Mouse (Mus musculus) right cerebral cortex, postnatal 10 days (tissue): ENCODE results near the gene Herc4.
A peak's percentile ranks its signal among the peaks of the same experiment; 100 is the strongest.

Source experiments
- DNase-seq, 2 experiments: peaks; one replicate each; pipeline ENCODE4 v3.0.0; 2021; ENCODE audit warnings: low spot score in 2 of 2

Herc4 gene

DNA sequence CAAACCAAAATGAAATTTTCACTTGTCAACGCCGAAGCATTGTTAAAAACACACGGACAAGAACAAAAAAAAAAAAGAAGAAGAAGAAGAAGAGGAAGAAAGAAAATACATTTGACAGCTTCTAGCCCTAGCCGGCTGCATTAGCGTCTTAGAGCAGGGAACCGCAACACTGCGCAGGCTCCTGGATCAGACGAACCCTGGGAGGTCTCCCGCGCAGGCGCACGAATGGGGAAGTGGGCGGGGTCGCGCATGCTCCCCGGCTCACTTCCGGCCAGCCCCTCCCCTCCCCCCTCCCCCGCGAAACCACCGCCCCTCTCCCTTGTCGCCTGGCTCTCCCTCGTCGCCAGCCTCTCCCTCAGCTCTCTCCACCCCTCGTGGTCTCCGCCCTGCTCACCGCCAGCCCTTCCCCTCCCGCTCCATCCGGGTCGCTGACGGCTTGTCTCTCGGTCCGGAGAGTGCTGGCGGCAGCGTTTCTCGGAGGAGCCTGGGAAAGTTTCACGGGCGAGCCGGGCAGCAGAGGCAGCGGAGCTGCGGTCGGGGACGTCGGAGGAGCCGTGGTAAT is at the start of gene Herc4:
TSS of gene Herc4 (plus strand) at position 318 of the 562 bp plus-strand sequence.
- DNase-seq: peak; percentile 97 to 98

DNA sequence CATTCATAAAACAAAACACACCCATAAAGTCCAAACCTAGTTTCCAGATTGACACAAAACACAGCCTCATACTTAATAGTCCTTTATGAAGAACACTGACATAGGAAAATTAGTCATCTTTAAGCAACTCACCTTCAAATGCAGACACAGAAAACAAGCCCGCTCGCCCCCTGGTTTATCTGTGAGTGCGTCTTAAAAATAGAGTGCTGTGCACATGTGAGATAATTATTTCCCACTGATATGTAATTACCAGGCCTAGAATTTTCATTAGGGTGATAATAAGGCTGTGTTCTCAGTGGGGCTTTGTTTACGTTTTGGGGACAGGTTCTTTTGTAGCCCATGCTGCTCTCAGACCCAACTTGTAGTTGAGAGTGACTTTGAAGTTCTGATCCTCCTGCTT is 44.6 kb upstream of the Herc4 start:
- no peak for DNase-seq

DNA sequence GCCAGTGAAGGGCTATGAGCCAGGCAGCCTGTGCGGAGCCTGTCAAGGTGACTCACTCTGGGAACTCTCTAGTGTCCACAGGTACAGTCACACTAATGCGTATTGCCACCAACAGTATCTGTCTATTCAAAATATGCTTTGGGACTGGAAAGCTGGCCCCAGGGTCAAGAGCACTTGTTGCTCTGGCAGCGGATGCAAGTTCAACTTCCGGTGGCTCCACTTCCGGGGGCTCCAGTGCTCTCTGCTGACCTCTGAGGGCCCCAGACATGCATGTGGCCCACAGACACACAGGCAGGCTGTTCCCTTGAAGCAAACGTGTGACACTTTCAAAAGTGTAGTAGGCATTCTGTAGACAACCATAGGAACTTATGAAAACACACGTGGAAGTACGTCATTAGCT is 42.1 kb upstream of the Herc4 start:
- no peak for DNase-seq

DNA sequence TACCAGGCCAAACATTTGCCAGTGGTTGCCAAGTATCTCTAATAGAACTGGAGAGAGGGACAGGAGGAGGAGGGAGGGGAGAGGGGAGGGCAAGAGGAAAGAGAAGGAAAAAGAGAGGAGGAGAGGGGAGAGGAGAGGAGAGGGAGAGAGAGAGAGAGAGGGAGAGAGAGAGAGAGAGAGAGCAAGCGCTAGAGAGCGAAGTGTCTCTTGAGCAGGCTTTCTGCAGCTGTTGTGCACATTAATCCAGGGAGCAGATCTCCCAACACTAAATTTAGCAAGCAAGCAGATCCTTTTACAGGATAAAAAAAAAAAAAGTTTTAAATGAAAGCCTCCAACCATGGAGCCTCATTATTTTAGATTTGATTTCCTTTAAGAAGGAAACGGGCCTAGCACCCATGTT is 40.6 kb upstream of the Herc4 start:
- no peak for DNase-seq

DNA sequence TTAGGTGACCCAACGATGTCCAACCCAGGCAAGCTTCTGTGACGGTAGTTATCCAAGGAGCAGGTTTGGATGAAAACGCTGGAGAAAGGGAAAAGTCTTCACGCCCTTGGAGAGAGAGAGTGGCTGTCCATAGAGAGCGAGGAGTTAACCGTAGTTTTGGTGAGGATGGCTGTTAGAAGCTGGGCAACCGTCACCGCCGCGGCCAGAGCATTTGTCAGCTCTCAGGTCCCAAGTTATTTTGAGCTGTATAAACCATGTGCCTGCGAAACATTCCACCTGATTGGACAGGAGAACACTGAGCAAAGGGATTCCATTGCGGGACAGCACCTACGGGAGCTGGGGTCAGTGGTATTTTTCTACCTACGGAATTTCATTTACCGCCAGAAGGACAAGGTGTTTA is 39.9 kb upstream of the Herc4 start, which contains the start of gene Mypn:
TSS of gene Mypn (minus strand) at position 225 of the 400 bp plus-strand sequence.
- DNase-seq: no peak

DNA sequence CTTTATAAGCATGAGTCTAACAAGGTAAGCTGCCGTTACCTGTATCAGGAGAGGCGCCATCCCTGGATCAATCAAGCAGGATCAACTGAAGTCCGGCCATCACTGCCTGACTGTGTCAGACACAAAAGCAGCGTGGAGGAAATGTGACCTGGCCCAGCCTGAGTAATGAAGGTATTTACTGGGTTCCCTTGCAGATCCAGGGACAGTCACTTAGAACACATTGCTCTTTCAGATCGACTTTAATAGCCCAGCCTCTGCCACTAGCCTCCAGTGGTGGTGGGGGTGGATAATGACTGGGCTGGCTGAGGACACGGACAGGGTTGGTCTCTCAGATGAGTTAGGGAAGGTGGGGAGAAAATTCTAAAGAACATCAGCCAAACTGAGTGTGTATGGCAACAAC is 34.7 kb upstream of the Herc4 start:
- DNase-seq: no peak

DNA sequence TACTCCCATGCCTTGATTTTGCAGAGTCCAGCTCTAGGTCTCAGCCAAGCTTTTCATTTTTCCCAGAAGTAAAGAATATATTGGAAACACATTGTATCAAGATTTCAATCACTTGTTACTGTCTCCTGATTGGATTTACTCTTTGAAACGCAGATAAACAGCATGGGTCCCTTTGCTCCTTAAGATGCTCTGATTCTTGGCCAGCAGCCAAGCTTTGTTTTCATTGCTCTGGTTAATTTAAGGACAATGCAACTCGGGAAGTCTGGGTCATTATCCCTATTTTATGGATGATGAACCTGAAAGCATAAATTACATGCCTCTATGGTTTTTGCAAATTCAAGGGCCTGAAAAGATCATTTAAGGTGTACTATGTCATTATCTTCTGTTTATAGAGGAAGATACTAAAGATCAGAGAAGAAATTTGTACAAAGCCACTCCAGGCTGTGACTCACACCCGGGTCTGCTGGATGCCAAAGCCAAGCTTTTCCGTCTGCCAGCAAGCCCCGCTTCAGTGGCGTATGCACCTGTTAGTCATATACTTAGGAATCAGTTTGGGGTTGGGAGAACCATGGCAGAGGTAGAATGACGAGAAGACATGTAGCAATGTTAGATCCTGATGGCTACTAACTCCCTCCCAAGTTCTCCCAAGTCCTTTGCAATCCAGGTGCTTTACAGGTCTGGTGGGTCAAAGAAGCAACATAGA is 22.4 kb upstream of the Herc4 start:
- DNase-seq: peak in 1 of 2 experiments; percentile 24

DNA sequence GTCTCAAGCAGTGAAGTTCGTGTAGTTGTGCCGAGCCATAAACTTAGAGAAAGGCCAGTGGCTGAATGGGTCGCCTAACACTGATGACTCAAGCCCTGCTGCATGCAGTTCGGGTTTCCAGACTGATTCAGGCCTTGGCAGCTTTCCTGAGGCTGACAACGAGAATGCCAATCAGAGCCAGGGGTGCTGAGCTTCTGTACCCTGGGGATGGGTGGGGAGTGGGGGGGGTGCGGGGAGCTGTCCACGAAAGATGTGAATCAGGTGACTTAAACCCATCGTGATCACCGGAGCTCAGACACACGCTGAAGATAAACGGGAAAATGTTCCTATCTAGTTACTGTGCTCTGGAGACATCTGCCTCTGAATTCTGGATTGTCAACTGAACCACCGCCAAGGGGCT is 19.3 kb upstream of the Herc4 start:
- DNase-seq: no peak

DNA sequence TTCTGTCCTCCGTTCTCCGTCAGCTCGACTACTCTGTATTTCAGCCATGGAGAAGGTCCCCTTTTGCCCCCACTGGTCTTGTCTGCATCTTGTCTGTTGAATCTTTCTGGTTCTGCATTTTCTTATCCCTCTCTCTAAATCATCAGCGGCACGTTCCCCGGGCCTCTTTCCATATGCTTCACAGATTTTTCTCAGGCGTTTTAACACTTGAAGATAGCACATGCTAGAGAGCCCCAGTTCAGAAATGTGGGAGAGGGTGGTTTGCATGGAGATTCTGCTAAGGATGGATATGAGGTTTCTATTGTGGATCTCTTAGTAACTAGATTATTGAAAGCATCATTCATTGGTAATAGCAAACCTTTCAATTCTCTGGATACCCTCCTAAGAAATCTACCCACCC is 13.3 kb upstream of the Herc4 start:
- DNase-seq: peak; percentile 48 to 69

DNA sequence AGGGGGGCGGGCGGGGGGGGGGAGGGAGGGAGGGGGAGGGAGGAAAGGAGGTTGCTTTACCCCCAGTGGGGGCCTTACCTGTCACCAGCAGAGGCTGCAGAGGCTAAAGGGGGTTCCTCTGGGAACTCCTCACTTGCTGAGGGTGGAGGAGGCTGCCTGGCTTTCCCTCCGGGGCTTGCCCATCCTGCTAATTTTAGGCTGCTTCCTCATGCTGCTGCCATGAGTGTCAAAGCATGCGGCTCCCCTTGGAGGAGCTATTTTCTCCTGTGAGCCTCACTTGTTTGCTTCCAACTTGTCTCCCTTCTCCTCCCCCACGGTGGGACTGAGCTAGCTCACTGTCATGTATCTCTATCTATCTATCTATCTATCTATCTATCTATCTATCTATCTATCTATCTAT is 12.8 kb upstream of the Herc4 start:
- peak; percentile 57 for DNase-seq

DNA sequence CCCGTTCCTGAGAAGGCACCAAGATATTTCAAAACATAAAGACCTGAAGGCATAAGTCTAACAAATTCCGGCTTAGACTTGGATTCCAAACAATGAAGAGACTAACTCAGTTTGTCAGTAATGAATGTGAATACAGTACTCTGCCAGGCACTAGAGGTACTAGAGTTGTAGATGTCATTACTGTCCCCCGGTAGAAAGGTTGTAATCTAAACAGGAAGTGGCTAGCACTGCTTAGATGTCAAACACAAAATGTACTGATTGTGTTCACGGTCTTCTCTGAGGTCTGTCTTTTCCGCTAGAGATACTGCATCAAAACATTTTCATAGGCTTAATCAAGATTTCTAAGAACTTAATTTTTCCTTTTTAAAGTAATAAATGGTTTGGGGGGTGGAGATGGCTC is 12.0 kb upstream of the Herc4 start:
- no peak for DNase-seq

DNA sequence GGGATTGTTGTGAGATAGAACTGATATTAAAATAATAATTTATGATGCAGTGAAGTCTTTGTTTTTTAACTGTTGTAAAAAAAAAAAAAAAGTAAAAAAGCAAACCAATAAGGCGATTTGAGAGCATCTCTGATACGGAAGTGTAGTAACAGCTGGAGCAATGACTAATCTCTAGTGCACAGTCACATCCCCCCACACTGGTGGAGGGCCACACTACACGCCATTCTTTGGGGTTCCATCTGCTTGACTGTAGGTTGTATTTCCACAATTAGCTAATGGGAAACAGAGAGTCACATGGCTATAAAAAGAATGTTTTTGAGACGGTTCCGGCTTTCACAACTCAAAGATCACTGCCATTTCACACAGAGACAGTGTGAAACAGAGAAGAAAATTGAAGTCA is 9.5 kb upstream of the Herc4 start:
- DNase-seq: no peak

DNA sequence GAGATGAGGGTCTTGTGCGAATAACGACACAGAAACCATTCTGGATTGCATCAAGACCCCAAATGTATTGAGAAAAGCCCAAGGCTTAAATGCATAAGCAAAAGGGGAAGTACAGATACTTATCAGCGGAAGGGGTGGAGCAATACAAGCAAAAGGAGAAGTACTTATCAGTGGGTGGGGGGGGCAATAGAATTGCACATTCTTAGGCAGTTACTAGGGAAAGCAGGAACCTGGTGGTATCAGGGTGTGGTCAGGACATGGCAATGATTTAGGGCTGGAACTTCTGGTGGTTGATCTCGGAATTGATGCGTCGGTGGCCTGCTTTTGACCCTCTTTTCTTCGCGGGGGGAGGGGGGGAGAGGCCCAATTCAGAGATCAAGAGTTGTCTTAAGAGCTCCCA is 7.7 kb upstream of the Herc4 start:
- no peak for DNase-seq

DNA sequence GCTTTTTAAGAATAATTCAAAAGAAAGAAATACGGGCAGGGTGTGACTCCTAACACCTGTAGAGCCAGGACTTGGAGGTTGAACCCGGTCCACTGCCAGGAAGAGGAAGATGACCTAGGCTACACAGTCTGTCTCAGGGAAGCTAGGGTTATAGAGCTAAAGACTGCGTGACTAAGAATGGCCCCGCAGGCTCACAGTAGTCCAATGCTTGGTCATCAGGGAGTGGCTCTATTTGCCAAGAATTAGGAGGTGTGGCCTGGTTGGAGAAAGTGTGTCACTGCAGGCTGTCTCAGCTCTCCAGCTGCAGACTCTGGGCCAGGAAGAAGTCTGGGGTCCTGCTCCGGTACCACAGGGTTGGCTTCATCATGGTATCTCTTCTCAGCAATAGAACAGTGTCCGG is 6.9 kb upstream of the Herc4 start:
- no peak for DNase-seq

DNA sequence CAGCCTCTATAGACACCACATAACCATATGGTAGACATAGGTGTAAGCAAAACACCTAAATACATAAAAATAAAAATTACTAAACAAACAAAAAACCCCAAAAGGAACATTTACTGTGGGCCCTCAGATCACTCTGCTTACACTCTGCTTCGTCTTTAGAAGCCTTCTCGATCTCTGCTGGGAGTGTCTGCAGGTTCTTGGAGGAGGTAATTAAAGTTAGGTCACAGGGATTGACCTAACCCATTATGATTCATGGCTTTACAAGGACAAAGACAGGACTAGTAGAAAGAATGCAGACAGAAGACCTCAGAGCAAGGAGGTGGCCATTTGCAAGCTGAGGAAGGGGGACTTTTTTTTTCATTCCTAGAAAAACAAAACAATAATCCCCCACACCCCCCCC is 6.4 kb upstream of the Herc4 start:
- no peak for DNase-seq

DNA sequence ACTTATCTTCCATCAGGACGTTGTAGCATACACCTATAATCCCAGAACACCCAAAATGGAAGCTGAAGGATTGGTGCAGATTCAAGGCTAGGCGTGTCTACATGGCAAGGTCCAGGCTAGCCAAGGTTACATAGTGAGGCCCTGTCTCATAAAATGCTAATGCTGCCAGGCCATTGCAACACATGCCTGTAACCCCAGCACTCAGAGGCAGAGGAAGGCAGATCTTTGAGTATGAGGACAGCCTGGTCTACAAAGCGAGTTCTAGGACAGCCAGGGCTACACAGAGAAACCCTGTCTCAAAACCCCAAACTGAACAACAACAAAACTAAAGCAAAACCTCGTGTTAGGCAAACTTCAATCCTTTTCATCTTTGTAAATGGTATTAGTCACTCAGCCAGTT is 5.5 kb upstream of the Herc4 start:
- DNase-seq: no peak

DNA sequence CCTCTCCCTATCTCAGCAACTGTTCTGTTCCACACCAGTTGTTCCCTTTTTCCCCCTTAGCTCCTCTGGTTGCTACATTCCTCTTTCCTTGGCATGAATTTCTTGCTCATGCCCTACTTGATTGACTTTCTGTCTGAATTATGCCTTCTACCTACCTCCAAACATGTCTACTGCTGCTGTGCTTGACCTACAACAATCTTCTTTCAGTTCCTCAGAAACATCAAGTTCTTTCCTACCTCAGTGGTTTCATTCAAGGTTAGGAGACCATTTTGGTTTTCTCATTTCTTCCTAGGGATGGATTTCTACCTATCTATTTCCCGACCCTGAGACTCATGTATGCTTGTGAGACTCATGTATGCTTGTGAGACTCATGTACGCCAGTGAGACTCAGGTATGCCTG is 3.8 kb upstream of the Herc4 start:
- no peak for DNase-seq

DNA sequence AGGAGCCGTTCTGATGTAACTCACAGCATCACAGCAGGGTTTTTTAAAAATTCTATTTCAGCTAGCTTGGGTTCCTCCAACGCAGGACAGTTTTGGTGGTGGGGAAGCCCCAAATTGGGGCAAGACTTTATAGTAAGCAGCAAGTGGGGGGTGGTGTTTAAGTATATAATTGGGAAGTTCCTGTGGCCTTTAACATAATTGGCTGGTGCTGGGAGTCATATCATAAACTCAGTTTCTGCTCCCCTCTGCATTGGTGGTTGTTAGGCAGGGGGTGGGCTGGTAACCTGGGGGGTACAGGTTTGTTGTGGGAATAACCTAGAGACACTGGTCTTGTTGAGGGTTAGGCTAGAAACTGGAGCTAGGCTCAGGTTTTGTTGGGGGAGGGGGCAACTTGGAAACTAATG is 2.7 kb upstream of the Herc4 start:
- no peak for DNase-seq

DNA sequence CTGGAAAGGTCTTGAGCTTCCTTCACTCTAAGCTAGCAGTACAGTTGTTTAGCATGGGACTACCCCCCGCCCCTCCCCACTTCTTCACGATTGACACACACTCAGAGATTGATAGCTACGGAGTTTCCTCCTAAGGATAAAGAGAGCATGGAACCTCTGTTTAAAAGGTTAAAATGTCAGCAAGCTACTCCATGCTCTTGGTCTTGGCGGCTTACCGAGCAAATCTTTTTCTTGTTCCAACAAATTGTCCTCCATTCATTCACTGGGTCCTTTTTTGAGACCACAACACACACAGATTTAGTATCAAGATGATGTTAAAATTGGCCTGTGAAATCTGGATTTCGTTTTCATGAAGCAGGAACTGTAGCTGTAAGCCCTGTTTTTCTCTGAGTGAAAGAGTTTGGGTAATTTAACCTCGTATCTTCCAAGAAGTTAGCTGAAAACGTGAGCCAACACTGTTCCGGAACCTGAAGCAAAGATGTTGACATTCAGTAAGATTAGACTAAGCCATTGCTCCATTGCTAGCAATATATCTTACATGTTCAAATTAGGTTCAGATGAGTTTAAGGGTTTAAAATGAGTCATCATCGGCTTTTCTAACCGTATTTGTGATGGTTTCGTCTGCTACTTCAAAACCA is 693 bp upstream of the Herc4 start:
- no peak for DNase-seq

DNA sequence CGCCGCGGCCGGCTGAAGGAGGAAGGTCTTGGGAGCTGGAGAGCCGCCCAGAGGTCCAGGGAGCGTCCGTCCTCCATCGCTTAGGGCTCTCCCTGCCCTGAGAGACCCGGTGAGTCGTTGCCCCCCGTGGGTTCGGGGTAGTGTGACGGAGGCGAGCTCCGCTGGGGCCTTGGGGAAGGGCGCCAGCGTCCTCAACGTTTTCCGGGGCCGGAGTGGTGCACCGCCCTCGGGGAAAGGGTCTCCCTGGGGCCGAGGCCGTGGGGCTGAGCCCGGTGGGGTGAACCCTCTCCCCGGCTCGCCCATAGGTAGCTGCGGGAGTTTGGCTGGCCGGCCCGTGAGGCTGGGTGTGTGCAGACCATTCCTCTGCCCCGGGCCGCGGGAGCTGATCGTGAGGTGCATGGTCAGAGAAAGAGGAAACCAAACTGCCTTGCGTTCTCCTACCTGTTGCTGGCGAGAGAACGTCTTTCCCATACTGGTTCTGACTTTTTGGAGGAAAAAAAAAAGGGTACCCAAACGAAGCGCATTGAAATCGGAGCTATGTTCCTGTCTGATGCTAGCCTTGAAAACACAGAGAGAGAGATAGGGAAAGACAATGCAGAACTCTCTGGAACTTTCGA is 553 bp downstream of the Herc4 start:
- DNase-seq: peak in 1 of 2 experiments; percentile 57

DNA sequence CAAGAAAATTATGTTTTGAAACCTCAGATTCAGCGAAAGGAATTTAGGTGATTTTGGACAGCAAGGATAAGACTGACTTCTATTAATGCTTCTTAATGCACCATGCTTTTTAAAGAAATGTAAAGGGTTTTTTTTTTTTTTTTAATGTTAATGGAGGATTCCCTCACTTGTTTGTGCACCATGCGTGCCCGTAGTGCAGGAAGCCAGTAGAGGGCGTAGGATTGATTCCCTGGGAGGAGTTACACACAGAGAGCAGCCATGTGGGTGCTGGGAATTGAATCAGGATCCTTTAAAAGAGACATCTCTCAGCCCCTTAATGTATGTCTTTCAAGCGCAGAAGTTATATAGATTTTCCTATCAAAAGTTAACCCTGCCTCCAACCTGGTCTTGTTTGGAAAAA is 1.1 kb downstream of the Herc4 start:
- DNase-seq: no peak

DNA sequence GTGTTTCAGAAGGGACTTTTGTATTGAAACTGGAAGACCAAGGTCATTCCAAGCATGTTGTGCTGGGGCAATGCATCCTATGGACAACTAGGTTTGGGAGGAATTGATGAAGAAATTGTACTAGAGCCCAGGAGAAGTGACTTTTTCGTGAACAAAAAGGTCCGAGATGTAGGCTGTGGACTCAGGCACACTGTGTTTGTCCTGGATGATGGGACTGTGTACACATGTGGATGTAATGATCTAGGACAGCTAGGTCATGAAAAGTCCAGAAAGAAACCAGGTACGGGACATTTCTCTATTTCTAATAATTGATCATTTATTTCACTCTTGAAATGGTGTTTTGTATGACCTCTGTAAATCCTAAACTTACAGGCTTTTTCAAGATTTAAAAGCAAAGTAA is 2.2 kb downstream of the Herc4 start:
- DNase-seq: no peak

DNA sequence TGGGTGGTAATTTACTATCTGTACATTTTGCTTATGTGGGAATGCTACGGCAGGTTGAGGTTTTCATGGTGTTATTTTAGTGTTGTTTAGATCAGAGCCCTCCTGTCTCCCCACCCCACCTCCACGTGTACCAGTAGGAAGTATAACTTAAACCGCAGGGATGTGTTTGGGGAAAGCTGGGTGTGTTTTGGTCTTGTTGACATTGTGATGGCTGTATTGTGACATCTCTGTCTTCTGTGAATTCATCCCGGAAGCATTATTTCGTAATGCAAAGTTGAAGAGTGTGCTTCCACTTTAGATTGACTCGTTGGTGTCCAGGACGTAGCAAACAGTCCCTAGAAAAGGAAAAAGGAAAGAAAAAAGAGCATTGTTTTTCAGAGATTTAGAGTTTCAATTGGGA is 3.8 kb downstream of the Herc4 start:
- no peak for DNase-seq
